Mouse (Mus musculus) forebrain, embryonic 11.5 days (tissue): ENCODE measurements around the gene Madcam1. TPM values are rescaled to one million over a fixed set of nuclear protein-coding genes. Genes with fewer than 3 reads are reported as not detected.

Source experiments
- ATAC-seq: fragments of 200-750 bp; cut with Nextera tagmentation; replicated peaks from 2 replicates; pipeline ENCODE4 v1.8.0; 2017; ENCODE audit warnings: moderate TSS enrichment; ENCODE audit not compliant: low FRiP score
- DNase-seq: peaks from one replicate; pipeline ENCODE4 v3.0.0-alpha.2; 2017; ENCODE audit warnings: low spot score
- H3K27ac ChIP-seq: fragments of 300-500 bp; sonication (generic); 2 replicates; pipeline ENCODE4 v1.5.1; 2014; ENCODE audit warnings: low read depth, low read length
- H3K27me3 ChIP-seq: fragments of 300-500 bp; sonication (generic); 2 replicates; pipeline ENCODE4 v1.6.1; 2014; ENCODE audit warnings: mild to moderate bottlenecking, low read length, mixed read lengths; ENCODE audit not compliant: control insufficient read depth, insufficient read depth
- H3K36me3 ChIP-seq: fragments of 300-500 bp; sonication (generic); 2 replicates; pipeline ENCODE4 v1.6.1; 2014; ENCODE audit warnings: mild to moderate bottlenecking, low read length, moderate library complexity, mixed read lengths; ENCODE audit not compliant: control insufficient read depth, insufficient read depth
- H3K4me1 ChIP-seq: fragments of 300-500 bp; sonication (generic); replicated peaks from 2 replicates; pipeline ENCODE4 v1.6.1; 2014; ENCODE audit warnings: low read length, mixed read lengths; ENCODE audit not compliant: control insufficient read depth, insufficient read depth
- H3K4me2 ChIP-seq: fragments of 300-500 bp; sonication (generic); 2 replicates; pipeline ENCODE4 v1.6.1; 2014; ENCODE audit warnings: low read depth, mild to moderate bottlenecking, low read length, moderate library complexity, mixed read lengths; ENCODE audit not compliant: severe bottlenecking
- H3K4me3 ChIP-seq: fragments of 300-500 bp; sonication (generic); 2 replicates; pipeline ENCODE4 v1.5.1; 2014; ENCODE audit warnings: low read depth, low read length
- H3K9ac ChIP-seq: fragments of 300-500 bp; sonication (generic); 2 replicates; pipeline ENCODE4 v1.6.1; 2014; ENCODE audit warnings: low read length
- H3K9me3 ChIP-seq: fragments of 300-500 bp; sonication (generic); 2 replicates; pipeline ENCODE4 v1.6.1; 2016; ENCODE audit warnings: low read length, mixed read lengths; ENCODE audit not compliant: control insufficient read depth
- WGBS: fragments of 180-500 bp; shearing (Covaris S2); extraction: QIAGEN DNeasy Blood & Tissue Kit; methylation state at CpG from one replicate; pipeline ENCODE4 v1.1.7; 2014; 5-methylcytosine and 5-hydroxymethylcytosine counted together
- polyA plus RNA-seq: library from polyadenylated mRNA; unstranded; fragments of >200 nt; fragmentation: Nextera tagmentation; extraction: Ambion mirVana; gene quantifications from 2 replicates; pipeline ENCODE4 v1.2.1, GENCODE M21; 2014

Gene Madcam1
- polyA plus RNA-seq, 1 experiment from 2014 or later: 0.83 TPM

DNA sequence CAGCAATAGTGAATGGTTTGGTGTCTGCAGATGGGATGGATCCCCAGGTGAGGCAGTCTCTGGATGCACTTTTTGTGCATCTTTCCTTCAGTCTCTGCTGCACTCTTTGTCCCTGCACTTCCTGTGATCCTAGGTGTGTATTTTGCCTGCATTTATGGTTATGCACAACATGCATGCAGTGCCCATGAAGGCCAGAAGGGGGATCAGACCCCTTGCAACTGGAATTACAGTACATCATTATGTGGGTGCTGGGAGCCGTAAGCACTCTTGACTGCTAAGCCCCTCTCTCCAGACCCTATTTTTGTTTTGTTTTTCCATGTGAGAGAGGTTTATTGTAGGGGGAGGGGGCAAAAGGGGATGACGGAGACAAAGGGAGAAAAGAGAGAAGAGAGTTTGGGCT, 4.1 kb upstream of the Madcam1 start:
- Histone ChIP-seq H3K4me3 (no peak overlapping the region), H3K27me3 (no peaks in the 10 kb centered on the region), H3K9me3 (no peaks in the 10 kb centered on the region), H3K4me1 (no peaks in the 10 kb centered on the region), H3K4me2 (no peak overlapping the region), H3K36me3 (no peaks in the 10 kb centered on the region), H3K27ac (no peak overlapping the region), H3K9ac (no peak overlapping the region)
- ATAC-seq: no peak
- WGBS: 75% methylated on average over 2 of the region's 2 CpGs
- DNase-seq: no peak

DNA sequence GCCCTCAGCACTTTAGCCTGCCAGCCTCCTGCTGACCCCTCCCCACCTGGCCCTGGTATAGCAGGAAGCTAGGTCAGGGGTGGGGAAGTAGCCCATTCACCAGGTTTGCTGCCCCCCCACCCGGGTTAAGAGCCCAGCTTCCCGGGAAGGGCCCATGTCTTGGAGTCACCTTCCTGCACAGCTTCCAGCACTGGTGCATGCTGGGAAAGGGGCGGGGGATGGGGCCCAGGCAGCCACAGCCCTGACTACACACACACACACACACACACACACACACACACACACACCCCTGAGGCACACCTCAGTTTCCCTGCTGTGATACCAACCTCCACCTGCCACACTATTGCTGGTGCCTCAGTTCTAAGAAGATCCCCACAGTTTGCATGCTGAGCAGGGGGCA, 2.5 kb upstream of the Madcam1 start:
- 50% methylated on average over 3 of the region's 3 CpGs for WGBS
- ATAC-seq: no peak
- no peaks in the 10 kb centered on the region for H3K27me3 ChIP-seq
- no peak overlapping the region for H3K4me3 ChIP-seq
- no peaks in the 10 kb centered on the region for H3K36me3 ChIP-seq
- H3K9ac ChIP-seq: no peak overlapping the region
- H3K27ac ChIP-seq: no peak overlapping the region
- no peaks in the 10 kb centered on the region for H3K9me3 ChIP-seq
- DNase-seq: no peak
- no peak overlapping the region for H3K4me2 ChIP-seq
- no peaks in the 10 kb centered on the region for H3K4me1 ChIP-seq

DNA sequence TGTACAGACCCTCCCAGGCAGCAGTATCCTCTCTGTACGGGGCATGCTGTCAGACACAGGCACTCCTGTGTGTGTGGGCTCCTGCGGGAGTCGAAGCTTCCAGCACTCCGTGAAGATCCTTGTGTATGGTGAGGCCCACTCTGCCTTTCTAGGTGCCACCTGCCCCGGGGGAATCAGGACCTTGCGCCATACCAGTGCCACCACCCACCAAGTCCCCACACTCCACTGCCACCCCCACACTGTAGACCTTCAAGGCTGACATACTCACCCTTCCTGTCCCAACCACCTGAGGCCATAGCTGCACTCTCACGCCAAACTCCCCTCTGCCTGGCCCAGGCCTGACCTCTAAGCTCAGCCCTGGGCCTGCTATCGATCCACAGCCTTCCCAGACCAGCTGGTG, 692 bp downstream of the Madcam1 start:
- WGBS: 83% methylated on average over 8 of the region's 8 CpGs
- no peaks in the 10 kb centered on the region for H3K36me3 ChIP-seq
- no peak overlapping the region for H3K9ac ChIP-seq
- no peaks in the 10 kb centered on the region for H3K27me3 ChIP-seq
- H3K4me1 ChIP-seq: peaks cover 4% of the 10 kb centered on the region; the same call in 1 of the 2 replicates
- ATAC-seq: no peak
- H3K4me3 ChIP-seq: no peak overlapping the region
- no peak overlapping the region for H3K27ac ChIP-seq
- no peaks in the 10 kb centered on the region for H3K9me3 ChIP-seq
- H3K4me2 ChIP-seq: no peak overlapping the region
- no peak for DNase-seq

DNA sequence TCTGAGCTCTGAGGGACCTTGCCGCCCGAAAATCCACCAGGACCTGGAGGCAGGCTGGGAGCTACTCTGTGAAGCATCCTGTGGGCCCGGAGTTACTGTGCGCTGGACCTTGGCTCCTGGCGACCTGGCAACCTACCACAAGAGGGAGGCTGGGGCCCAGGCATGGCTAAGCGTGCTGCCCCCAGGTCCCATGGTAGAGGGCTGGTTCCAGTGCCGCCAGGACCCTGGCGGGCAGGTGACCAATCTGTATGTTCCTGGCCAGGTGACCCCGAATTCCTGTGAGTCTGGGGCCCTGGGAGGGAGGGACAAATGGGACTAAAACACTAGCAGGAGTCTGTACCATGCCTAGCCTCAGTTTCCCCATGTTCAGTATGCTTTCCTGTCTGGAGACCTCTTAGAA, 2.1 kb downstream of the Madcam1 start:
- 76% methylated on average over 9 of the region's 9 CpGs for WGBS
- H3K4me2 ChIP-seq: no peak overlapping the region
- DNase-seq: no peak
- H3K27ac ChIP-seq: no peak overlapping the region
- H3K4me3 ChIP-seq: no peak overlapping the region
- H3K4me1 ChIP-seq: peaks cover 13% of the 10 kb centered on the region
- no peak overlapping the region for H3K9ac ChIP-seq
- H3K27me3 ChIP-seq: no peaks in the 10 kb centered on the region
- ATAC-seq: no peak
- no peaks in the 10 kb centered on the region for H3K36me3 ChIP-seq
- H3K9me3 ChIP-seq: no peaks in the 10 kb centered on the region

DNA sequence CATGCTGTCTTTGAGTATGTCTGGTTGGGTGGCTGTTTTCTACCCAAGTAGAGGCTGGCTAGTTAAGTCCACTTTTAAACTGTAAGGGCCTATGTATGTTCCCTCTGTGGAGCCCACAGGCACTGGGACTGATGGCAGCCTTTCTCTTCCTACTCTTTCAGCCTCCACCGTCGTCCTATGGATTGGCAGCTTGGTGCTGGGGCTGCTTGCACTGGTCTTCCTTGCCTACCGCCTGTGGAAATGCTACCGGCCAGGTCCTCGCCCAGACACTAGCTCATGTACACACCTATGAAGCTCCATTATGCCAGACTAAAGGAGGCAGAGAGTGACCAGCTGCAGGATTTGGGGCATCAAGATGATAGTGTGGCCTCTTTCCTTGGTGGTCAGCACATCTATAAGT, 3.7 kb downstream of the Madcam1 start:
- no peaks in the 10 kb centered on the region for H3K9me3 ChIP-seq
- H3K4me1 ChIP-seq: peaks cover 13% of the 10 kb centered on the region
- H3K4me2 ChIP-seq: peak overlapping the region; percentile 86; the same call in 1 of the 2 replicates
- H3K36me3 ChIP-seq: no peaks in the 10 kb centered on the region
- WGBS: 79% methylated on average over 5 of the region's 5 CpGs
- no peak overlapping the region for H3K27ac ChIP-seq
- H3K4me3 ChIP-seq: no peak overlapping the region
- ATAC-seq (no peak), DNase-seq (no peak)
- H3K9ac ChIP-seq: peak overlapping the region; percentile 9; the same call in 1 of the 2 replicates
- H3K27me3 ChIP-seq: no peaks in the 10 kb centered on the region

DNA sequence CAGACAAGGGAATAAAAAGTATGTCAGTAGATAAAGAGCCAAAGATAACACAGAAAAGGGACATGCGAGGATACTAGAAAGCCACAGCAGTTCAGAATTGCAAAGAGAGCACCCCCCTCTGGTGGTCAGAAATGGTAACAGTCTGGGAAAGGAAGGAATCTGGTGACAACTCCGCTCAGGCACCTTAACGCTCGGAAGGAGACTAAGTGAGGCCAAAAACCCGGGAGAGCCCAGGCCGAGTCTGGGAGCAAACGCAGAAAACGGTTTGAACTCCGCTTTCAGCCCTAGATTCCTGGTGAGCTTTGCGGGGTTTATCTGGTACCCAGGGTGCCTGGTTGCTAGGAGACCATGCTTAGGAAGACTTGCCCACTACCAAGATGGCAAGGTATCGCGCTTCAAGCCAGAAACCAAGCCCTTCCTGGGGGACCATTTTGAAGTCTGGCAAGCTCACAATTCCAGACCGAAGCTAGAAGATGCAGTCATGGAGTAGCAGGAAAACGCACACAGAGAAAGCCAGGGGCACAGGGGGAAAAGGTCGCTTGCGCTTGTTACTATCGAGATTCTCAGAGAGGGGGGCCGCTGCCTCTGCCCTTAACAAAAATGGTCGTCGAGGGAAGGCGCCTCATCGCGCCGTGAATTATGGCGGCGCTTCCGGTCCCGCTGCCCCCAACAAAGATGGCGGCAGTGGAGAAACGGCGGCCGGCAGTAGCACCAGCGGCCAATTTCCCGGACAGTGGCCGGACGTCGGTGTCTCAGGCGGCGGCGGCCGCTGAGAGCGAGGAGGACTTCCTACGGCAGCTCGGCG, 4.6 kb downstream of the Madcam1 start, which contains the start of gene Tpgs1:
Gene Tpgs1, plus strand, starts transcription at position 599 of the 805 bp plus-strand sequence.
- Histone ChIP-seq H3K4me1 (peaks cover 13% of the 10 kb centered on the region), H3K4me2 (peak within 1 kb of the TSS; percentile 86), H3K27me3 (no peaks in the 10 kb centered on the region), H3K9ac (peak within 1 kb of the TSS; percentile 95), H3K27ac (peak within 1 kb of the TSS; percentile 94), H3K36me3 (no peaks in the 10 kb centered on the region), H3K9me3 (no peaks in the 10 kb centered on the region), H3K4me3 (peak within 1 kb of the TSS; percentile 98)
- WGBS: under 1% methylated on average over 45 of the region's 45 CpGs
- DNase-seq (peak; percentile 92), ATAC-seq (peak; percentile 81)

DNA sequence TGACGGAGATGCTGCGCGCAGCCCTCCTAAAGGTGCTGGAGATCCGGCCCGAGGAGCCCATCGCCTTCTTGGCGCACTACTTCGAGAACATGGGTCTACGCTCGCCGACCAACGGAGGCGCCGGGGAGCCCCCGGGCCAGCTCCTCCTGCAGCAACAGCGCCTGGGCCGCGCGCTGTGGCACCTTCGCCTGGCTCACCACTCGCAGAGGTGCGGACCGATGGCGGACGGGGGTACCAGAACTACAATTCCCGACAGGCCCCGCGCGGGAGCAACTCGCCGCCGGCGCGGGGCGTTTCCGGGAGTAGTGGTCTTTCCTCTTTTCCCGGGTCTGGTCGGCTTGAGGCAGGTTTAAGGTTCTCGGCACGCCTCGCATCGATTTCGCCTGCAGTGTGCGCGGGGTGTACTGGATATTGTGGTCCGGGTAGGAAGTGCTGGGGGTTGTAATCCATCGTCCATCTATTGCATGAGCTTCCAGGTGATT, 5.3 kb downstream of the Madcam1 start:
- ATAC-seq: peak; percentile 67
- peak; percentile 90 for DNase-seq
- WGBS: under 1% methylated on average over 43 of the region's 47 CpGs
- Histone ChIP-seq H3K36me3 (no peaks in the 10 kb centered on the region), H3K4me1 (peaks cover 13% of the 10 kb centered on the region), H3K27ac (peak overlapping the region; percentile 94), H3K27me3 (no peaks in the 10 kb centered on the region), H3K9me3 (no peaks in the 10 kb centered on the region), H3K9ac (peak overlapping the region; percentile 95), H3K4me2 (peak overlapping the region; percentile 86), H3K4me3 (peak overlapping the region; percentile 98)

DNA sequence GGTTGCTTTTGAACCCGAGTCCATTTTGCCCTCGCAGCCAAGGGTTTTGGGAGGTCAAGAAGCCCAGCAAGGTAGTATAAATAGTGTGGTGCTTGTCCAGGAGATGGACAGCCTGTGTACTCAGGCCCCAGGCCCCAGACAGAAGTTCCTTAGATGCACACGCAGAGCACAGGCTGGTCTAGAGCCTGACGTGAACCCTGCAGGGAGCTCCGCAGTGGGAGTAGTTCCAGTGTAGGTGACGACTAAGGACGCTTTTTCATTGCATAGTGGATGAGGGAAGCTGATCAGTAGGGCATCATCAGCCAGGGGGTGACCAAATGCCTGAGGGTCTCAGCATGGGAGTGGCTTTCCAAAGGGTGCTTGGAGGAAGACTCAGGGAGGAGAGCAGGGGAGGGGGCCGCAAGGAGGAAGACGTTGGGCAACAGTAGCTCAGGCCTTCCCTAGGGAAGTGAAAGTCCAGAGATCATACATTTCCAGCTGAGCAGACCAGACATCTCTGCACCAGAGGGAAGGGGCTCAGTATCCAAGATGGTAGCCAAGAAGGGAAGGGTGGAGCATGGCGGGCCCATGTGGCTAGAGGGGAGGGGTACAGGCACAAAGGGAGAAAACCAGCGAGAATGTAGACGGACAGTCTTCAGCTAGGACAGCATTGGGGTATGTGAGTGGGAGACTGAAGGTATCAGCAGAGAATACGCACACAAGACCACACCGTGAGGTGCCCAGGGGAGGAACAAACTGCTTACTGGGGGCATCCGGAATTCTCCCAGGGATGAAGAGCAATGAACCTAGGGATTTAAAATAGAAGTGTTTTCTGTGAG, 5.9 kb downstream of the Madcam1 start:
- Histone ChIP-seq H3K36me3 (no peaks in the 10 kb centered on the region; the same call in 1 of the 2 replicates), H3K9ac (peak overlapping the region; percentile 95), H3K4me1 (peaks cover 13% of the 10 kb centered on the region), H3K27me3 (no peaks in the 10 kb centered on the region), H3K4me3 (peak overlapping the region; percentile 98), H3K9me3 (no peaks in the 10 kb centered on the region), H3K27ac (peak overlapping the region; percentile 94; the same call in 1 of the 2 replicates), H3K4me2 (peak overlapping the region; percentile 86)
- ATAC-seq (peak; percentile 14; the same call in 1 of the 2 replicates), DNase-seq (no peak)
- WGBS: 30% methylated on average over 15 of the region's 15 CpGs
